Mouse (Mus musculus) sigmoid colon, adult 10 weeks (tissue): ENCODE results near the gene Rpl11. TPM values are rescaled to one million over a fixed set of nuclear protein-coding genes. Genes with fewer than 3 reads are reported as not detected.

Source experiments
- polyA plus RNA-seq: library from polyadenylated mRNA; stranded (reverse); fragments of 350-450 nt; fragmentation: Illumina TruSeq; extraction: RNeasy Lipid Tissue Mini Kit (QIAGEN cat#74804); gene quantifications from one replicate; pipeline ENCODE4 v1.2.3, GENCODE M21; 2014; ENCODE audit warnings: low read depth, low replicate concordance

Rpl11 gene
- polyA plus RNA-seq: 430 TPM

GRCm38 (mm10) chr4:136053247-136053596 lies at the start of gene Rpl11:
Gene Rpl11, minus strand, starts transcription at chr4:136053428.

GRCm38 (mm10) chr4:136021549-136022047 lies 31.6 kb downstream of the Rpl11 start, which contains the start of gene Eloa:
Gene Eloa, minus strand, starts transcription at chr4:136021763.

GRCm38 (mm10) chr4:135986943-135987710 lies 66.1 kb downstream of the Rpl11 start, which contains the start of gene Pithd1:
Gene Pithd1, minus strand, starts transcription at chr4:135987264.

Other genes with a start within 250 kb of the Rpl11 start
- 309 TPM for gene Srsf10, start 197.7 kb downstream of the Rpl11 start, polyA plus RNA-seq
- gene Pnrc2, start 179.6 kb downstream of the Rpl11 start, polyA plus RNA-seq: 508 TPM
- 0.88 TPM for gene Cnr2, start 158.0 kb downstream of the Rpl11 start, polyA plus RNA-seq
- gene Fuca1, start 132.7 kb downstream of the Rpl11 start, polyA plus RNA-seq: 127 TPM
- 14.6 TPM for gene Hmgcl, start 107.0 kb downstream of the Rpl11 start, polyA plus RNA-seq
- gene Gale, start 89.7 kb downstream of the Rpl11 start, polyA plus RNA-seq: 2.0 TPM
- gene Lypla2, start 80.8 kb downstream of the Rpl11 start, polyA plus RNA-seq: 0.54 TPM
- gene Pithd1, start 66.2 kb downstream of the Rpl11 start, polyA plus RNA-seq: 71.5 TPM
- 24.0 TPM for gene Eloa, start 31.7 kb downstream of the Rpl11 start, polyA plus RNA-seq
- 10.3 TPM for gene Id3, start 90.1 kb upstream of the Rpl11 start, polyA plus RNA-seq
- gene E2f2, start 119.0 kb upstream of the Rpl11 start, polyA plus RNA-seq: 2.7 TPM
- gene Asap3, start 152.9 kb upstream of the Rpl11 start, polyA plus RNA-seq: 0.28 TPM
- gene Tcea3, start 194.3 kb upstream of the Rpl11 start, polyA plus RNA-seq: 23.3 TPM
- gene Zfp46, start 231.3 kb upstream of the Rpl11 start, polyA plus RNA-seq: 10.0 TPM